Mouse (Mus musculus): Measurements from ENCODE around the gene Vmn2r105.

Vmn2r105 gene

DNA sequence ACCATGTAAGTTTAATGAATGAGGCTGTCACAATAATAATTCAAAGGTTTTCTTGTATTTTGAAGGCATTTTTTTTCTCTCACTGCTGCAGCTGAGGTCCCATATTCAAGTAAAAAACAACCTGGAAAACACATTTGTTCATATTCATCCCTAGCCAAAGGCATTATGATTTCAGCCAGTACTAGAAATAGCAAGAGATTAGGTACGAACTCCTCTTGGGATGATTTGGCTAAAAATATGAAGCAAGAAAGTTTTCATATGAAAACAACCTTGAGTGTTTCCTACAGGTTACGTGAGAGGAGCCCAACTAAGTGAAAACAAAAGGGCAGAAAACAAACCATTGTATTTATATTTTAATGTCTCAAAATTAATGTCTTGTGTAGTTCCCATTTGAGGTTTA is at the start of gene Vmn2r105:
TSS of gene Vmn2r105 (minus strand) at position 101 of the 400 bp plus-strand sequence.
- no peak for DNase-seq (ENCODE audit: low spot score in 2 of 2)

DNA sequence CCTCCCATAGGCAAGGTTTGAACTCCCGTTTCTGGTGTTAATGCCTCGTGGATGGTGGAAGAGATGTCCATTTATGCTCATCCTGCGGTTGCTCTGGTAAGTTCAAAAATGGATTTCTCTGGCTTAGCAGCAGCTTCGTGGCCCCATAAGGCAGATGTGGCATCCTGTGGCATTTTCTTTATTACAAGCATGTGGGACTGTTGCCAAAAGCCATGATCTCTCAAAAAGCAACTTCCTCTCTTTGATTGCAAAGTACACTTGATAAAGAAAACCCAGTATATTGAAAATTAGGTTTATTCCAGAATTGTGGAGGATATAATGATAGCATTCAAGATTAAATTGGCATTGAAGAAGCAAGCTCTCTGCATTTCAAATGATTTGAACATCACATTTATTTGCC is 20.7 kb upstream of the Vmn2r105 start:
- no peak for DNase-seq (ENCODE audit: low spot score in 2 of 2)

DNA sequence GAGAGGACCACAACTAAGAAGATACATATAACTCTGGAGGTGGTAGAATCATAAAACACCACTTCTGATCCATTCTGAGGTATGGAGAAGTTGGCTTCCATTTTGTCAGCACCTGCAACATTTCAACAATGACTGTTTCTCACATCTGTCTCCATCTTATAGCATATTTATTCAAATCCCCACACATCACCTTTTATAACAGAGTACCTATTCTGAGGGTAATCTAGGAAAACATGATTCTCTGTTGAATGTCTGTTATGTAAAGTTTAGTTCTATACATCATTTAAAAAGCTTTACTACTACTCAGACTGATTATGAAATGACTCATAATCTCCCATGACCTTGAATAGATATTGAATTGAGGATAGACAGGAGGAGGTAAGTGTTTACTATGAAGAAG is 51.9 kb downstream of the Vmn2r105 start, which contains the start of gene Fpr-rs6:
TSS of gene Fpr-rs6 (minus strand) at position 101 of the 400 bp plus-strand sequence.
- DNase-seq (ENCODE audit: low spot score in 2 of 2) = no peak
